In genomic region chr13:92611917-92612316, GRCm38 (mm10) we compare ENCODE assay signal across 8 mouse cellular contexts. TPM values are rescaled to one million over a fixed set of nuclear protein-coding genes. Genes with fewer than 3 reads are reported as not detected.
DNase-seq lines count a peak whose midpoint lies in the region; ATAC-seq lines count a peak whose summit lies in the region.

No protein-coding gene starts in this region.

- H3K4me2 ChIP-seq in heart, embryonic 15.5 days = peak overlapping the region; percentile 87
- H3K4me2 ChIP-seq in liver, embryonic 16.5 days (ENCODE audit: low read depth, low read length) = peak overlapping the region; percentile 62

- no peaks in the 10 kb centered on the region for H3K9me3 ChIP-seq in heart, embryonic 15.5 days (replicated peaks)
- no peaks in the 10 kb centered on the region for H3K9me3 ChIP-seq in liver, embryonic 16.5 days (replicated peaks; ENCODE audit: control insufficient read depth, low read length)

- DNase-seq in heart, postnatal 14 days = no peak
- DNase-seq in ZHBTc4 (ENCODE audit: low read depth, low spot score) = peak; percentile 44
- peak; percentile 21 for DNase-seq in forelimb bud, embryonic 11.5 days (ENCODE audit: low read depth, low spot score)
- DNase-seq in layer of hippocampus, postnatal 14 days (ENCODE audit: low spot score in 2 of 2) = no peak
- no peak for DNase-seq in gastrocnemius, adult 18-20 months (ENCODE audit: low spot score)
- no peak for DNase-seq in kidney, adult 18-20 months

- H3K36me3 ChIP-seq in heart, embryonic 15.5 days = no peaks in the 10 kb centered on the region
- peaks cover 6% of the 10 kb centered on the region for H3K36me3 ChIP-seq in liver, embryonic 16.5 days (ENCODE audit: control insufficient read depth, insufficient read depth)

- H3K27ac ChIP-seq in heart, embryonic 15.5 days = no peak overlapping the region
- peak overlapping the region; percentile 95 for H3K27ac ChIP-seq in liver, embryonic 16.5 days (ENCODE audit: low read length)

- ATAC-seq in heart, embryonic 15.5 days (replicated peaks; ENCODE audit: insufficient number of reproducible peaks, insufficient read depth, low FRiP score, low read depth) = no peak
- ATAC-seq in liver, embryonic 16.5 days (ENCODE audit: low read depth) = no peak

- peak overlapping the region; percentile 79 for H3K9ac ChIP-seq in heart, embryonic 15.5 days
- peak overlapping the region; percentile 97 for H3K9ac ChIP-seq in liver, embryonic 16.5 days (ENCODE audit: low read depth, low read length)

- intact Hi-C loops in heart, postnatal 14 days (cut with DNase I) = loop anchor here (5.0 kb wide), 2 partner anchors 60 to 90 kb away; no protein-coding TSS in a partner anchor

- H3K27me3 ChIP-seq in heart, embryonic 15.5 days = no peaks in the 10 kb centered on the region
- H3K27me3 ChIP-seq in liver, embryonic 16.5 days (ENCODE audit: control insufficient read depth, insufficient read depth, low read depth, low read length) = no peaks in the 10 kb centered on the region

- 18% methylated on average over 7 of the region's 7 CpGs for WGBS in heart, embryonic 15.5 days
- WGBS in liver, embryonic 16.5 days (ENCODE audit: insufficient replicate concordance) = 14% methylated on average over 7 of the region's 7 CpGs

- peaks cover 20% of the 10 kb centered on the region for H3K4me1 ChIP-seq in heart, embryonic 15.5 days (replicated peaks)
- H3K4me1 ChIP-seq in liver, embryonic 16.5 days (ENCODE audit: control insufficient read depth, low read depth, low read length) = peaks cover 28% of the 10 kb centered on the region

- peak overlapping the region; percentile 78 for H3K4me3 ChIP-seq in heart, embryonic 15.5 days
- H3K4me3 ChIP-seq in liver, embryonic 16.5 days (ENCODE audit: low read depth, low read length) = peak overlapping the region; percentile 91

RNA-seq across cellular contexts. Expression of gene Serinc5, which starts 1.0 kb away (rescaled TPM):
- polyA plus RNA-seq in heart, embryonic 15.5 days (2015; fragmentation: Nextera tagmentation; extraction: Ambion mirVana) = 9.6 and 11.3 TPM in 2 replicates
- total RNA-seq in heart, postnatal 14 days (2021) = 10 to 100 TPM; 27.2 to 28.4 TPM
- 21.5 and 21.7 TPM in 2 replicates for polyA plus RNA-seq in liver, embryonic 16.5 days (2015; fragmentation: Nextera tagmentation; extraction: Ambion mirVana)
- total RNA-seq in layer of hippocampus, postnatal 14 days (2021) = 10 to 100 TPM; 70.0 to 72.2 TPM
- total RNA-seq in gastrocnemius, adult 18-20 months (2021) = 1 to 10 TPM; 2.1 to 2.9 TPM

RNA-seq across cellular contexts. Expression of gene Spz1, which starts 35.9 kb away (rescaled TPM):
- not detected in 2 replicates for polyA plus RNA-seq in heart, embryonic 15.5 days (2015; fragmentation: Nextera tagmentation; extraction: Ambion mirVana)
- total RNA-seq in heart, postnatal 14 days (2021) = not detected
- not detected in 2 replicates for polyA plus RNA-seq in liver, embryonic 16.5 days (2015; fragmentation: Nextera tagmentation; extraction: Ambion mirVana)
- not detected for total RNA-seq in layer of hippocampus, postnatal 14 days (2021)
- not detected for total RNA-seq in gastrocnemius, adult 18-20 months (2021)

Comparison
In these comparisons a context has a peak if more than half of its experiments do, and no peak if none do; other contexts are left out.
1. DNase-seq: peak in ZHBTc4 (single experiment) and forelimb bud, embryonic 11.5 days (single experiment); none in heart, postnatal 14 days (0 of 2), layer of hippocampus, postnatal 14 days (0 of 2), gastrocnemius, adult 18-20 months (single experiment) and kidney, adult 18-20 months (single experiment).
2. RNA of gene Serinc5, which starts 1.0 kb away (total RNA-seq): 70.0 to 72.2 TPM in layer of hippocampus, postnatal 14 days and 27.2 to 28.4 TPM in heart, postnatal 14 days; 2.1 to 2.9 TPM in gastrocnemius, adult 18-20 months; every median in the first group is over 4 times any median in the second.